Mouse (Mus musculus) bone marrow macrophage, adult 2 months (primary cell): Measurements from ENCODE around the gene Yaf2.

Experiments
- CTCF ChIP-seq: IDR thresholded peaks from 2 replicates; pipeline ENCODE4 v1.5.1; 2012; ENCODE audit warnings: low read depth, mild to moderate bottlenecking, low read length, moderate library complexity
- POLR2A ChIP-seq: IDR thresholded peaks from 2 replicates; pipeline ENCODE4 v1.6.1; 2012; ENCODE audit warnings: mild to moderate bottlenecking, low read depth, low read length, borderline replicate concordance

GRCm38 (mm10) chr15:93288321-93288720, 48.4 kb downstream of the Yaf2 start:
- TF ChIP-seq CTCF (no peak), POLR2A (no peak)
